Mouse (Mus musculus) olfactory bulb, adult 2 months (tissue): ENCODE measurements at regions not wholly inside any gene's neighbourhood (a gene's known extent, or its start where the extent isn't known, plus 50 kb on each side); places are given as distances from the start of the nearest gene placed in this dataset.

ENCODE experiments used
- CTCF ChIP-seq: fragments of 200-500 bp; IDR thresholded peaks from 2 replicates; pipeline ENCODE4 v1.5.1; 2012; ENCODE audit warnings: low read depth, mild to moderate bottlenecking, low read length, moderate library complexity; ENCODE audit not compliant: insufficient read depth
- POLR2A ChIP-seq: fragments of 200-500 bp; IDR thresholded peaks from 2 replicates; pipeline ENCODE4 v1.6.1; 2012; ENCODE audit warnings: mild to moderate bottlenecking, low read depth, low read length, moderate library complexity; ENCODE audit not compliant: insufficient read depth

- TF ChIP-seq POLR2A: no peak
- TF ChIP-seq CTCF: no peak
Measured at GRCm38 (mm10) chr9:61261263-61261662, 110.9 kb upstream of the Tle3 start.
